Mouse (Mus musculus) embryonic facial prominence, embryonic 14.5 days (tissue): Measurements from ENCODE around the gene Sele. TPM values are rescaled to one million over a fixed set of nuclear protein-coding genes. Genes with fewer than 3 reads are reported as not detected.
"Not testable (repeated sequence)": the region's sequence is repeated elsewhere in the genome, so short reads cannot be mapped to it uniquely, and the experiment has no call there.

Source experiments
- ATAC-seq: fragments of 200-750 bp; cut with Nextera tagmentation; 2 replicates; pipeline ENCODE4 v1.8.0; 2017; ENCODE audit warnings: low read depth, moderate number of reproducible peaks, moderate TSS enrichment
- DNase-seq: peaks from one replicate; pipeline ENCODE4 v3.0.0-alpha.2; 2015; ENCODE audit warnings: low spot score
- H3K27ac ChIP-seq: fragments of 300-500 bp; sonication (generic); replicated peaks from 2 replicates; pipeline ENCODE4 v1.5.1; 2014; ENCODE audit warnings: low read depth, mild to moderate bottlenecking, low read length, moderate library complexity
- H3K27me3 ChIP-seq: fragments of 300-500 bp; sonication (generic); replicated peaks from 2 replicates; pipeline ENCODE4 v1.6.1; 2014; ENCODE audit warnings: low read length; ENCODE audit not compliant: control insufficient read depth, insufficient read depth
- H3K36me3 ChIP-seq: fragments of 300-500 bp; sonication (generic); 2 replicates; pipeline ENCODE4 v1.6.1; 2014; ENCODE audit warnings: low read length, mixed read lengths; ENCODE audit not compliant: control insufficient read depth, insufficient read depth
- H3K4me1 ChIP-seq: fragments of 300-500 bp; sonication (generic); 2 replicates; pipeline ENCODE4 v1.6.1; 2014; ENCODE audit warnings: antibody characterized with exemption, low read length; ENCODE audit not compliant: control insufficient read depth, insufficient read depth
- H3K4me2 ChIP-seq: fragments of 300-500 bp; sonication (generic); 2 replicates; pipeline ENCODE4 v1.6.1; 2014; ENCODE audit warnings: low read depth, mild to moderate bottlenecking, low read length, moderate library complexity, mixed read lengths
- H3K4me3 ChIP-seq: fragments of 300-500 bp; sonication (generic); 2 replicates; pipeline ENCODE4 v1.5.1; 2014; ENCODE audit warnings: low read depth, mild to moderate bottlenecking, low read length
- H3K9ac ChIP-seq: fragments of 300-500 bp; sonication (generic); 2 replicates; pipeline ENCODE4 v1.6.1; 2014; ENCODE audit warnings: low read depth, mild to moderate bottlenecking, low read length, moderate library complexity, mixed read lengths
- H3K9me3 ChIP-seq: fragments of 300-500 bp; sonication (generic); 2 replicates; pipeline ENCODE4 v1.6.1; 2016; ENCODE audit warnings: low read length; ENCODE audit not compliant: control insufficient read depth
- WGBS: fragments of 180-500 bp; shearing (Covaris S2); extraction: QIAGEN DNeasy Blood & Tissue Kit; methylation state at CpG from one replicate; pipeline ENCODE4 v1.1.7; 2014; 5-methylcytosine and 5-hydroxymethylcytosine counted together
- polyA plus RNA-seq: library from polyadenylated mRNA; unstranded; fragments of >200 nt; fragmentation: Nextera tagmentation; extraction: Ambion mirVana; gene quantifications from 2 replicates; pipeline ENCODE4 v1.2.1, GENCODE M21; 2014

The Sele gene
- 0.13 and 0.25 TPM in 2 replicates for polyA plus RNA-seq

DNA sequence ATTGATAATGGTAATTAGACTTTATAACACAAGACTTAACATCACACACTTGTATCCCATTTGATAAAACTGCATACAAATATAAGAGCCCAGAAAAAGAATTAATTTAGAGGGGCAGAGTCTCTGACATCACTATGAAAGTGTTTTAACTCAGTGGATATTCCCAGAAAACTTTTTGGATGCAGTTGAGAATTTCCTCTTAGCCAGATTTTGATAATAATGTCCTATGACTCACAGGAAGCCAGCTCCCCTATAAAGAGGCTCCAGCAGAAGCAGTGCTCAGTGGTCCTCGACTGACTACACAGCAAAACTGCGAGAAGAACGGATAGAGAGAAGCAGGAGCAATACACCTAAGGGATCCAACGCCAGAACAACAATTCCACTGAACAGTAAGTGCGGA is at the start of gene Sele:
Gene Sele, plus strand, starts transcription at position 301 of the 400 bp plus-strand sequence.
- no peak within 1 kb of the TSS for H3K4me2 ChIP-seq
- no peaks in the 10 kb centered on the region for H3K36me3 ChIP-seq
- no peak within 1 kb of the TSS for H3K9ac ChIP-seq
- 80% methylated on average over 5 of the region's 5 CpGs for WGBS
- no peaks in the 10 kb centered on the region for H3K9me3 ChIP-seq
- no peak within 1 kb of the TSS for H3K4me3 ChIP-seq
- DNase-seq (no peak), ATAC-seq (no peak)
- no peaks in the 10 kb centered on the region for H3K27me3 ChIP-seq
- no peak within 1 kb of the TSS for H3K27ac ChIP-seq
- H3K4me1 ChIP-seq = no peaks in the 10 kb centered on the region

- Histone ChIP-seq H3K4me3 (no peak overlapping the region), H3K9me3 (no peaks in the 10 kb centered on the region), H3K9ac (no peak overlapping the region), H3K27me3 (no peaks in the 10 kb centered on the region), H3K4me2 (no peak overlapping the region), H3K27ac (no peak overlapping the region), H3K4me1 (no peaks in the 10 kb centered on the region), H3K36me3 (no peaks in the 10 kb centered on the region)
- 65% methylated on average over 6 of the region's 6 CpGs for whole genome bisulfite sequencing
- no peak for DNase-seq
- ATAC-seq = no peak
These were observed 46.1 kb upstream of the Sele start for GRCm38 (mm10) chr1:164001831-164002452.

DNA sequence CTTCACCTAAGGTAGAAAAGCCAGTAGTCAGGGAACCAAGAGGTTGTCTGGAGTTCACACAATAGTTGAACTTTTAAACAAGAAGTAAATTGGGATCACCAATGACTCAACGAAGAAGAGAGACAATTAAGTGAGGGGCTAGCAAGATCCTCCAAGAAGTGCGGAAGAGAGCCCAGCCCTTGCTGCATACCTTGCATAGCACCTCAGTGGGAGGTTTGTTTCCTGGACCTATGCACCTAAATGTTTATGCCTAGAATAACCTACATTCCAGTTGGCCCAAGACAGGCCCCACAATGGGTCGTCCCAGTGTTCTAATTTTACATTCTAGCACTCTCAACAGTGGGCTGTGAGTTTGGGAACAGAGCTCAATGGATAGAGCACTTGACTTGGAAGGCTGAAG is 43.7 kb upstream of the Sele start:
- ATAC-seq (no peak), DNase-seq (no peak)
- Histone ChIP-seq H3K4me3 (no peak overlapping the region), H3K4me1 (no peaks in the 10 kb centered on the region), H3K27ac (no peak overlapping the region), H3K4me2 (no peak overlapping the region), H3K27me3 (no peaks in the 10 kb centered on the region), H3K9me3 (no peaks in the 10 kb centered on the region), H3K9ac (no peak overlapping the region), H3K36me3 (no peaks in the 10 kb centered on the region)
- WGBS = 74% methylated on average over 3 of the region's 3 CpGs

GRCm38 (mm10) chr1:164009235-164009634 is 38.8 kb upstream of the Sele start:
- ATAC-seq = no peak
- Histone ChIP-seq H3K9me3 (no peaks in the 10 kb centered on the region), H3K4me3 (no peak overlapping the region), H3K27me3 (no peaks in the 10 kb centered on the region), H3K4me2 (no peak overlapping the region), H3K4me1 (no peaks in the 10 kb centered on the region), H3K9ac (no peak overlapping the region), H3K27ac (no peak overlapping the region), H3K36me3 (no peaks in the 10 kb centered on the region)
- no peak for DNase-seq
- WGBS = 49% methylated on average over 2 of the region's 2 CpGs

- no peak overlapping the region for H3K27ac ChIP-seq
- no peak for ATAC-seq
- H3K4me1 ChIP-seq = no peaks in the 10 kb centered on the region
These were observed 33.4 kb upstream of the Sele start for GRCm38 (mm10) chr1:164014616-164015015.

DNA sequence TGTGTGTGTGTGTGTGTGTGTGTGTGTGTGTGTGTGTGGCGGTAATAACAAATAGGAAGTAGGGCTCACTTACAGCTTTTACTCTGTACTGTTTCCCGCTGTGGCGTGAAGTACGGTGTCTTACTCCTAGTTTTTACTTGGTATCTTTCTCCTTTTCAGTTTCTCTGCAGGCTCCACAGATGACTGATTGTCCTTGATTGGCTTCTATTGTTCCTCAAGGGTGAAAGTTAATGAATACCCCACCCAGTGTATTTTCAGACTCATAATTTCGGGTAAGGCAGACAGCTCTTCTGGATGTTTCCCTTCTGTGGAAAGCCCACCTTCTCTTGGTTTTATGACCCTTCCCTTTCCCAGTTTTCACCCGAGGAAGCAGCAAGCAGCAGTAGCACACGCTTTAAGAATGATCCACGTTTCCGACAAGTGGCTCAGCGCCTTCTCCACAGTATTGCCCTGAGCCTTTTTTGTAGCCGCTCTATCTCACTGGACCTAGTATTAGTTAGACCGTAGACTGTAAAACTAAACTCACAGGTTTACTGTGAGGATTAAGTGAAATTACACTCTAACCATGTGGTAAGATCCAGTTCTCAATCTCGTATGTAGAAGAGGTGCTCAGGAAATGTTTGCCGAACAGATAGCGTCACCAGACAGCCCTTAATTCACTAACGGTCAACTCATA is 29.7 kb upstream of the Sele start:
- Histone ChIP-seq H3K9me3 (no peaks in the 10 kb centered on the region), H3K27me3 (no peaks in the 10 kb centered on the region), H3K4me1 (no peaks in the 10 kb centered on the region), H3K4me2 (no peak overlapping the region), H3K27ac (no peak overlapping the region), H3K9ac (no peak overlapping the region), H3K4me3 (no peak overlapping the region), H3K36me3 (no peaks in the 10 kb centered on the region)
- no peak for ATAC-seq
- DNase-seq = no peak
- WGBS = 82% methylated on average over 16 of the region's 16 CpGs

More at GRCm38 (mm10) chr1:164014616-164015015, 33.4 kb upstream of the Sele start:
- Histone ChIP-seq H3K4me2 (no peak overlapping the region), H3K9ac (no peak overlapping the region), H3K9me3 (no peaks in the 10 kb centered on the region), H3K36me3 (no peaks in the 10 kb centered on the region), H3K27me3 (no peaks in the 10 kb centered on the region), H3K4me3 (no peak overlapping the region)
- 43% methylated on average over 1 of the region's 1 CpGs for WGBS
- no peak for DNase-seq

- DNase-seq = no peak
- H3K27me3 ChIP-seq = no peaks in the 10 kb centered on the region
- H3K36me3 ChIP-seq = no peaks in the 10 kb centered on the region
These were observed 28.2 kb upstream of the Sele start for GRCm38 (mm10) chr1:164019789-164020188.

DNA sequence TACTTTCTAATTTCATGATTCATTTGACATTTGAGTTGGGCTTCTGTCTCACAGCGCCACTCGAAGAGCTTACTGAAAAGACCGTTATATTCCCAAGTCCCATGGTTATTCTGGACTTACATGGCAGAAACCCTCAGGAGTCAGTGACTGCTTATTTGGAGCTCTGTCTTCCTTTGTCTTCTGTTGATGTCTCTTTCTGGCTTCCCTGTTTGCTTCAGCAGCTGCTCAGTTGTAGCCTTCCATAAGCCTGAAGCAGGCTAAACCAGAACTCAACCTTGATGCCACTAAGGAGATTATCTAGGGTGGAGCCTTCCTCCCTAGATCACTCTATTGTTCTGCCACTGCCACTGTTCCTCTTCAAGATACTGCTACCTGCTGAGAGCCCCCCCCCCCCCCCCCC is 27.3 kb upstream of the Sele start:
- 85% methylated on average over 3 of the region's 3 CpGs for WGBS
- not testable (repeated sequence) for H3K4me1 ChIP-seq, H3K4me3 ChIP-seq, H3K36me3 ChIP-seq, H3K9ac ChIP-seq, H3K27me3 ChIP-seq, H3K9me3 ChIP-seq, ATAC-seq, H3K27ac ChIP-seq, DNase-seq, H3K4me2 ChIP-seq

More at GRCm38 (mm10) chr1:164019789-164020188, 28.2 kb upstream of the Sele start:
- H3K4me3 ChIP-seq = no peak overlapping the region
- ATAC-seq = no peak
- H3K4me1 ChIP-seq = no peaks in the 10 kb centered on the region
- WGBS = 74% methylated on average over 6 of the region's 6 CpGs
- H3K9ac ChIP-seq = no peak overlapping the region
- H3K4me2 ChIP-seq = no peak overlapping the region
- no peak overlapping the region for H3K27ac ChIP-seq
- H3K9me3 ChIP-seq = no peaks in the 10 kb centered on the region

- not testable (repeated sequence) for ATAC-seq, H3K4me2 ChIP-seq, H3K36me3 ChIP-seq, H3K27me3 ChIP-seq, H3K27ac ChIP-seq, H3K4me3 ChIP-seq, DNase-seq, H3K9me3 ChIP-seq, H3K9ac ChIP-seq, H3K4me1 ChIP-seq
- WGBS = 82% methylated on average over 5 of the region's 5 CpGs
These were observed 25.9 kb upstream of the Sele start for GRCm38 (mm10) chr1:164022106-164022505.
